Mouse (Mus musculus) neural tube, embryonic 14.5 days (tissue): ENCODE measurements around the gene Dbndd2. TPM values are rescaled to one million over a fixed set of nuclear protein-coding genes. Genes with fewer than 3 reads are reported as not detected.

Experiments used
- ATAC-seq: fragments of 200-750 bp; cut with Nextera tagmentation; 2 replicates; pipeline ENCODE4 v1.8.0; 2017; ENCODE audit warnings: low read depth, mild to moderate bottlenecking, moderate TSS enrichment, moderate library complexity
- H3K27ac ChIP-seq: fragments of 300-500 bp; sonication (generic); 2 replicates; pipeline ENCODE4 v1.5.1; 2014; ENCODE audit warnings: low read depth, mild to moderate bottlenecking, control low read depth, low read length, moderate library complexity, mixed read lengths
- H3K27me3 ChIP-seq: fragments of 300-500 bp; sonication (generic); 2 replicates; pipeline ENCODE4 v1.6.1; 2014; ENCODE audit warnings: low read length; ENCODE audit not compliant: control insufficient read depth, insufficient read depth
- H3K36me3 ChIP-seq: fragments of 300-500 bp; sonication (generic); 2 replicates; pipeline ENCODE4 v1.6.1; 2014; ENCODE audit warnings: low read length, mixed read lengths; ENCODE audit not compliant: control insufficient read depth, insufficient read depth
- H3K4me1 ChIP-seq: fragments of 300-500 bp; sonication (generic); 2 replicates; pipeline ENCODE4 v1.6.1; 2014; ENCODE audit warnings: low read length; ENCODE audit not compliant: control insufficient read depth, insufficient read depth
- H3K4me2 ChIP-seq: fragments of 300-500 bp; sonication (generic); 2 replicates; pipeline ENCODE4 v1.6.1; 2014; ENCODE audit warnings: mild to moderate bottlenecking, low read depth, low read length, control low read depth
- H3K4me3 ChIP-seq: fragments of 300-500 bp; sonication (generic); 2 replicates; pipeline ENCODE4 v1.5.1; 2014; ENCODE audit warnings: low read depth, low read length, control low read depth, mixed read lengths
- H3K9ac ChIP-seq: fragments of 300-500 bp; sonication (generic); replicated peaks from 2 replicates; pipeline ENCODE4 v1.6.1; 2014; ENCODE audit warnings: low read depth, mild to moderate bottlenecking, control low read depth, low read length, mixed read lengths
- H3K9me3 ChIP-seq: fragments of 300-500 bp; sonication (generic); 2 replicates; pipeline ENCODE4 v1.6.1; 2016; ENCODE audit warnings: low read length; ENCODE audit not compliant: control insufficient read depth
- WGBS: fragments of 180-500 bp; shearing (Covaris S2); extraction: QIAGEN DNeasy Blood & Tissue Kit; methylation state at CpG from one replicate; pipeline ENCODE4 v1.1.7; 2014; 5-methylcytosine and 5-hydroxymethylcytosine counted together
- polyA plus RNA-seq: library from polyadenylated mRNA; unstranded; fragments of >200 nt; fragmentation: Nextera tagmentation; extraction: Ambion mirVana; gene quantifications from 2 replicates; pipeline ENCODE4 v1.2.1, GENCODE M21; 2014

The Dbndd2 gene
- polyA plus RNA-seq, 1 experiment from 2014 or later, result 13.7 TPM

- Histone ChIP-seq H3K4me3 (no peak overlapping the region), H3K9me3 (no peaks in the 10 kb centered on the region), H3K27ac (no peak overlapping the region), H3K36me3 (peaks cover 15% of the 10 kb centered on the region), H3K4me2 (no peak overlapping the region), H3K27me3 (no peaks in the 10 kb centered on the region), H3K4me1 (no peaks in the 10 kb centered on the region), H3K9ac (no peak overlapping the region)
- ATAC-seq, result no peak
- 97% methylated on average over 4 of the region's 4 CpGs for WGBS
These were observed 19.9 kb downstream of the Dbndd2 start for GRCm38 (mm10) chr2:164505619-164506347.

- Histone ChIP-seq H3K4me1 (no peaks in the 10 kb centered on the region), H3K4me3 (no peak overlapping the region), H3K4me2 (no peak overlapping the region), H3K36me3 (peaks cover 15% of the 10 kb centered on the region; the same call in 1 of the 2 replicates), H3K27ac (no peak overlapping the region), H3K9ac (no peak overlapping the region), H3K9me3 (no peaks in the 10 kb centered on the region), H3K27me3 (no peaks in the 10 kb centered on the region)
- no peak for ATAC-seq
- WGBS, result 87% methylated on average over 19 of the region's 19 CpGs
These were observed 21.9 kb downstream of the Dbndd2 start for GRCm38 (mm10) chr2:164507811-164508210.

GRCm38 (mm10) chr2:164510621-164511190 is 24.8 kb downstream of the Dbndd2 start:
- H3K4me3 ChIP-seq, result no peak overlapping the region
- no peaks in the 10 kb centered on the region for H3K9me3 ChIP-seq
- H3K27ac ChIP-seq, result no peak overlapping the region
- H3K9ac ChIP-seq, result no peak overlapping the region
- H3K4me1 ChIP-seq, result no peaks in the 10 kb centered on the region
- H3K36me3 ChIP-seq, result no peaks in the 10 kb centered on the region
- no peak overlapping the region for H3K4me2 ChIP-seq
- no peaks in the 10 kb centered on the region for H3K27me3 ChIP-seq
- 53% methylated on average over 4 of the region's 5 CpGs for WGBS
- no peak for ATAC-seq

- no peak overlapping the region for H3K9ac ChIP-seq
- ATAC-seq, result no peak
- no peaks in the 10 kb centered on the region for H3K9me3 ChIP-seq
- H3K4me1 ChIP-seq, result no peaks in the 10 kb centered on the region
- no peak overlapping the region for H3K27ac ChIP-seq
- no peaks in the 10 kb centered on the region for H3K27me3 ChIP-seq
- no peak overlapping the region for H3K4me2 ChIP-seq
- WGBS, result 73% methylated on average over 11 of the region's 14 CpGs
- H3K36me3 ChIP-seq, result no peaks in the 10 kb centered on the region
- H3K4me3 ChIP-seq, result no peak overlapping the region
These were observed 26.4 kb downstream of the Dbndd2 start for GRCm38 (mm10) chr2:164512121-164512909.

GRCm38 (mm10) chr2:164513389-164513788 is 27.5 kb downstream of the Dbndd2 start:
- 74% methylated on average over 8 of the region's 8 CpGs for WGBS
- no peaks in the 10 kb centered on the region for H3K9me3 ChIP-seq

GRCm38 (mm10) chr2:164514916-164515315 is 29.0 kb downstream of the Dbndd2 start:
- no peak for ATAC-seq

More at GRCm38 (mm10) chr2:164513389-164513788, 27.5 kb downstream of the Dbndd2 start:
- Histone ChIP-seq H3K9ac (no peak overlapping the region), H3K4me2 (no peak overlapping the region), H3K27ac (no peak overlapping the region), H3K4me3 (no peak overlapping the region), H3K36me3 (no peaks in the 10 kb centered on the region), H3K4me1 (no peaks in the 10 kb centered on the region), H3K27me3 (no peaks in the 10 kb centered on the region)
- no peak for ATAC-seq

GRCm38 (mm10) chr2:164515897-164516296 is 30.0 kb downstream of the Dbndd2 start:
- no peak overlapping the region for H3K4me2 ChIP-seq
- no peak overlapping the region for H3K9ac ChIP-seq
- H3K27me3 ChIP-seq, result no peaks in the 10 kb centered on the region
- no peak for ATAC-seq
- H3K4me3 ChIP-seq, result no peak overlapping the region
- no peaks in the 10 kb centered on the region for H3K9me3 ChIP-seq
- 69% methylated on average over 9 of the region's 9 CpGs for WGBS
- H3K36me3 ChIP-seq, result no peaks in the 10 kb centered on the region
- H3K27ac ChIP-seq, result no peak overlapping the region
- no peaks in the 10 kb centered on the region for H3K4me1 ChIP-seq

More at GRCm38 (mm10) chr2:164514916-164515315, 29.0 kb downstream of the Dbndd2 start:
- no peak overlapping the region for H3K9ac ChIP-seq
- no peaks in the 10 kb centered on the region for H3K27me3 ChIP-seq
- no peak overlapping the region for H3K4me3 ChIP-seq
- no peaks in the 10 kb centered on the region for H3K36me3 ChIP-seq
- no peaks in the 10 kb centered on the region for H3K9me3 ChIP-seq
- H3K4me2 ChIP-seq, result no peak overlapping the region
- H3K4me1 ChIP-seq, result no peaks in the 10 kb centered on the region
- H3K27ac ChIP-seq, result no peak overlapping the region
- 79% methylated on average over 3 of the region's 3 CpGs for WGBS

- Histone ChIP-seq H3K27me3 (no peaks in the 10 kb centered on the region), H3K4me3 (no peak overlapping the region), H3K27ac (no peak overlapping the region), H3K36me3 (no peaks in the 10 kb centered on the region), H3K4me2 (no peak overlapping the region), H3K9ac (no peak overlapping the region), H3K4me1 (no peaks in the 10 kb centered on the region), H3K9me3 (no peaks in the 10 kb centered on the region)
- no peak for ATAC-seq
- WGBS, result 88% methylated on average over 11 of the region's 11 CpGs
These were observed 30.7 kb downstream of the Dbndd2 start for GRCm38 (mm10) chr2:164516592-164516991.
